Mouse (Mus musculus) C2C12 (cell line): ENCODE measurements around the gene Asb18. TPM values are rescaled to one million over a fixed set of nuclear protein-coding genes. Genes with fewer than 3 reads are reported as not detected.

Experiments used
- H3K27me3 ChIP-seq: one replicate; pipeline ENCODE4 v1.6.1; 2011; ENCODE audit not compliant: control insufficient read depth, insufficient read depth, insufficient read length
- H3K36me3 ChIP-seq: one replicate; pipeline ENCODE4 v1.6.1; 2011; ENCODE audit not compliant: control insufficient read depth, insufficient read depth
- H3K4me3 ChIP-seq: one replicate; pipeline ENCODE4 v1.5.1; 2011; ENCODE audit warnings: mild to moderate bottlenecking, control low read depth; ENCODE audit not compliant: poor library complexity, insufficient read depth, severe bottlenecking
- H3K79me2 ChIP-seq: one replicate; pipeline ENCODE4 v1.6.1; 2011; ENCODE audit not compliant: control insufficient read depth, insufficient read depth
- H3K79me3 ChIP-seq: one replicate; pipeline ENCODE4 v1.6.1; 2011; ENCODE audit warnings: low read depth, control low read depth
- H3ac ChIP-seq: one replicate; pipeline ENCODE3; 2011; ENCODE audit warnings: low read depth; ENCODE audit not compliant: control insufficient read depth, insufficient read length
- CEBPB ChIP-seq: IDR thresholded peaks from one replicate; pipeline ENCODE4 v1.6.1; 2011; ENCODE audit warnings: low read depth, mild to moderate bottlenecking, control low read depth, moderate library complexity
- CTCF ChIP-seq: IDR thresholded peaks from one replicate; pipeline ENCODE4 v1.5.1; 2011; ENCODE audit not compliant: control insufficient read depth, insufficient read depth, insufficient read length
- FOSL1 ChIP-seq: IDR thresholded peaks from one replicate; pipeline ENCODE4 v1.8.0; 2011; ENCODE audit warnings: mild to moderate bottlenecking, low read length; ENCODE audit not compliant: poor library complexity, insufficient read depth, severe bottlenecking
- MAX ChIP-seq: IDR thresholded peaks from one replicate; pipeline ENCODE4 v1.6.1; 2011; ENCODE audit warnings: mild to moderate bottlenecking, control low read depth
- MYOD1 ChIP-seq: IDR thresholded peaks from one replicate; pipeline ENCODE4 v1.6.1; 2011; ENCODE audit warnings: low read depth; ENCODE audit not compliant: control insufficient read depth, insufficient read length
- MYOG ChIP-seq: IDR thresholded peaks from one replicate; pipeline ENCODE4 v1.6.1; 2011; ENCODE audit not compliant: control insufficient read depth, insufficient read length; ENCODE audit errors: extremely low read depth
- USF1 ChIP-seq: IDR thresholded peaks from one replicate; pipeline ENCODE4 v1.6.1; 2011; ENCODE audit warnings: low read depth, mild to moderate bottlenecking, control low read depth, moderate library complexity
- polyA plus RNA-seq: library from polyadenylated mRNA; unstranded; fragments of >200 nt; fragmentation: generic; extraction: Trizol; gene quantifications from one replicate; pipeline ENCODE4 v1.2.1, GENCODE M21; 2012; ENCODE audit warnings: missing spikeins

Asb18 gene
- polyA plus RNA-seq, 1 experiment, result not detected

GRCm38 (mm10) chr1:90028305-90028704, 13.8 kb upstream of the Asb18 start:
- TF ChIP-seq FOSL1 (no peak), MAX (no peak), MYOD1 (no peak), MYOG (no peak), CTCF (no peak), CEBPB (no peak)
- Histone ChIP-seq H3K79me2 (no peaks in the 10 kb centered on the region), H3K36me3 (no peaks in the 10 kb centered on the region)

GRCm38 (mm10) chr1:90026945-90027344, 12.5 kb upstream of the Asb18 start:
- no peaks in the 10 kb centered on the region for H3K79me3 ChIP-seq
- no peaks in the 10 kb centered on the region for H3K27me3 ChIP-seq
- TF ChIP-seq FOSL1, result no peak
- peak; percentile 74 for TF ChIP-seq CTCF
- no peak for TF ChIP-seq MYOG
- no peak for TF ChIP-seq CEBPB
- H3K79me2 ChIP-seq, result no peaks in the 10 kb centered on the region
- no peak overlapping the region for H3ac ChIP-seq
- H3K36me3 ChIP-seq, result no peaks in the 10 kb centered on the region
- no peak overlapping the region for H3K4me3 ChIP-seq

More at GRCm38 (mm10) chr1:90028305-90028704, 13.8 kb upstream of the Asb18 start:
- Histone ChIP-seq H3K4me3 (no peak overlapping the region), H3K79me3 (no peaks in the 10 kb centered on the region), H3K27me3 (no peaks in the 10 kb centered on the region), H3ac (no peak overlapping the region)

- Histone ChIP-seq H3ac (no peak overlapping the region), H3K4me3 (no peak overlapping the region), H3K79me3 (no peaks in the 10 kb centered on the region), H3K36me3 (no peaks in the 10 kb centered on the region), H3K79me2 (no peaks in the 10 kb centered on the region), H3K27me3 (no peaks in the 10 kb centered on the region)
- no peak for TF ChIP-seq USF1
- no peak for TF ChIP-seq FOSL1
- TF ChIP-seq MYOD1, result no peak
- no peak for TF ChIP-seq CEBPB
- no peak for TF ChIP-seq CTCF
- no peak for TF ChIP-seq MYOG
- TF ChIP-seq MAX, result no peak
Observed at GRCm38 (mm10) chr1:90020336-90020735, 5.9 kb upstream of the Asb18 start.

GRCm38 (mm10) chr1:90018071-90018470, 3.6 kb upstream of the Asb18 start:
- Histone ChIP-seq H3K79me3 (no peaks in the 10 kb centered on the region), H3K36me3 (no peaks in the 10 kb centered on the region), H3K4me3 (no peak overlapping the region), H3K27me3 (no peaks in the 10 kb centered on the region), H3K79me2 (no peaks in the 10 kb centered on the region), H3ac (no peak overlapping the region)
- TF ChIP-seq MYOD1, result no peak
- TF ChIP-seq MAX, result no peak
- TF ChIP-seq CEBPB, result no peak
- no peak for TF ChIP-seq USF1
- TF ChIP-seq MYOG, result no peak
- no peak for TF ChIP-seq FOSL1

- Histone ChIP-seq H3K36me3 (no peaks in the 10 kb centered on the region), H3K4me3 (no peak overlapping the region), H3K79me2 (no peaks in the 10 kb centered on the region), H3K79me3 (no peaks in the 10 kb centered on the region), H3K27me3 (no peaks in the 10 kb centered on the region), H3ac (no peak overlapping the region)
- TF ChIP-seq CTCF (no peak), MYOG (no peak), MYOD1 (no peak), USF1 (no peak)
Observed at GRCm38 (mm10) chr1:90013273-90013672, 1.2 kb downstream of the Asb18 start.

- no peaks in the 10 kb centered on the region for H3K36me3 ChIP-seq
- no peak for TF ChIP-seq MAX
- no peak for TF ChIP-seq MYOD1
- TF ChIP-seq CTCF, result no peak
- TF ChIP-seq CEBPB, result no peak
- no peak for TF ChIP-seq FOSL1
- no peak for TF ChIP-seq MYOG
- TF ChIP-seq USF1, result no peak
Observed at GRCm38 (mm10) chr1:90012850-90013249, 1.6 kb downstream of the Asb18 start.

More at GRCm38 (mm10) chr1:90012850-90013249, 1.6 kb downstream of the Asb18 start:
- H3K79me2 ChIP-seq, result no peaks in the 10 kb centered on the region
- H3ac ChIP-seq, result no peak overlapping the region
- no peak overlapping the region for H3K4me3 ChIP-seq
- no peaks in the 10 kb centered on the region for H3K27me3 ChIP-seq
- H3K79me3 ChIP-seq, result no peaks in the 10 kb centered on the region
